Mouse (Mus musculus): ENCODE results near the gene Csnk2b. TPM values are rescaled to one million over a fixed set of nuclear protein-coding genes. Genes with fewer than 3 reads are reported as not detected.

The Csnk2b gene
- 141 TPM for total RNA-seq (2023)

GRCm38 (mm10) chr17:35121871-35122303 is at the start of gene Csnk2b:
Gene Csnk2b, minus strand, starts transcription at chr17:35122053.

GRCm38 (mm10) chr17:35164568-35165450 is 43.0 kb upstream of the Csnk2b start, which contains the start of gene Prrc2a:
Gene Prrc2a, minus strand, starts transcription at chr17:35164897.

GRCm38 (mm10) chr17:35134801-35135590 is 13.1 kb upstream of the Csnk2b start, which contains the start of gene Bag6:
Gene Bag6, plus strand, starts transcription at chr17:35135178.

GRCm38 (mm10) chr17:35131500-35132173 is 9.8 kb upstream of the Csnk2b start, which contains the start of gene Apom:
Gene Apom, minus strand, starts transcription at chr17:35132050.

GRCm38 (mm10) chr17:35126206-35126611 is 4.4 kb upstream of the Csnk2b start, which contains the start of gene D17H6S53E:
Gene D17H6S53E, plus strand, starts transcription at chr17:35126373.

GRCm38 (mm10) chr17:35121143-35121799 is 582 bp downstream of the Csnk2b start, which contains the start of gene Gpank1:
Gene Gpank1, plus strand, starts transcription at chr17:35121455.

GRCm38 (mm10) chr17:35115046-35116019 is 6.5 kb downstream of the Csnk2b start, which contains the start of gene Ly6g5b:
Gene Ly6g5b, minus strand, starts transcription at chr17:35115428.

GRCm38 (mm10) chr17:35108097-35108496 is 13.8 kb downstream of the Csnk2b start, which contains the start of gene Ly6g5c:
Gene Ly6g5c, plus strand, starts transcription at chr17:35108279.

GRCm38 (mm10) chr17:35088825-35089644 is 32.8 kb downstream of the Csnk2b start, which contains the start of gene Abhd16a:
Gene Abhd16a, plus strand, starts transcription at chr17:35089263.

GRCm38 (mm10) chr17:35085208-35085865 is 36.5 kb downstream of the Csnk2b start, which contains the start of gene Ly6g6f:
Gene Ly6g6f, minus strand, starts transcription at chr17:35085610.

GRCm38 (mm10) chr17:35077786-35078233 is 44.0 kb downstream of the Csnk2b start, which contains the start of gene Ly6g6d:
Gene Ly6g6d, minus strand, starts transcription at chr17:35078065.

GRCm38 (mm10) chr17:35076507-35077176 is 45.2 kb downstream of the Csnk2b start, which contains the start of gene Ly6g6e:
Gene Ly6g6e, plus strand, starts transcription at chr17:35076902.

Other genes with a start within 250 kb of the Csnk2b start
- gene Zbtb12, start 242.6 kb downstream of the Csnk2b start, total RNA-seq (2023): 4.9 TPM
- 1.2 TPM for gene Gm20547, start 240.0 kb downstream of the Csnk2b start, total RNA-seq (2023)
- gene C2, start 223.8 kb downstream of the Csnk2b start, total RNA-seq (2023): 6.4 TPM
- 133 TPM for gene Ehmt2, start 223.6 kb downstream of the Csnk2b start, total RNA-seq (2023)
- gene Slc44a4, start 207.6 kb downstream of the Csnk2b start, total RNA-seq (2023): not detected
- gene Neu1, start 190.8 kb downstream of the Csnk2b start, total RNA-seq (2023): 56.3 TPM
- 146 TPM for gene Hspa1b, start 162.8 kb downstream of the Csnk2b start, total RNA-seq (2023)
- not detected for gene Gm20481, start 152.1 kb downstream of the Csnk2b start, total RNA-seq (2023)
- 70.6 TPM for gene Hspa1a, start 149.9 kb downstream of the Csnk2b start, total RNA-seq (2023)
- not detected for gene Hspa1l, start 149.3 kb downstream of the Csnk2b start, total RNA-seq (2023)
- gene Lsm2, start 140.2 kb downstream of the Csnk2b start, total RNA-seq (2023): 39.0 TPM
- gene Vars, start 121.1 kb downstream of the Csnk2b start, total RNA-seq (2023): 84.6 TPM
- gene Vwa7, start 105.5 kb downstream of the Csnk2b start, total RNA-seq (2023): 0.21 TPM
- gene Sapcd1, start 94.0 kb downstream of the Csnk2b start, total RNA-seq (2023): not detected
- 3.9 TPM for gene Msh5, start 75.3 kb downstream of the Csnk2b start, total RNA-seq (2023)
- gene Clic1, start 72.1 kb downstream of the Csnk2b start, total RNA-seq (2023): 157 TPM
- 2.5 TPM for gene Ddah2, start 63.0 kb downstream of the Csnk2b start, total RNA-seq (2023)
- not detected for gene Ly6g6c, start 56.7 kb downstream of the Csnk2b start, total RNA-seq (2023)
- 0.27 TPM for gene Mpig6b, start 55.9 kb downstream of the Csnk2b start, total RNA-seq (2023)
- gene Ly6g6e, start 45.2 kb downstream of the Csnk2b start, total RNA-seq (2023): not detected
- gene Ly6g6d, start 44.0 kb downstream of the Csnk2b start, total RNA-seq (2023): not detected
- gene Ly6g6f, start 36.4 kb downstream of the Csnk2b start, total RNA-seq (2023): not detected
- 69.9 TPM for gene Abhd16a, start 32.8 kb downstream of the Csnk2b start, total RNA-seq (2023)
- gene Ly6g5c, start 13.8 kb downstream of the Csnk2b start, total RNA-seq (2023): not detected
- 0.83 TPM for gene Ly6g5b, start 6.6 kb downstream of the Csnk2b start, total RNA-seq (2023)
- 27.0 TPM for gene Gpank1, start 598 bp downstream of the Csnk2b start, total RNA-seq (2023)
- gene D17H6S53E, start 4.3 kb upstream of the Csnk2b start, total RNA-seq (2023): 20.6 TPM
- gene Apom, start 10.0 kb upstream of the Csnk2b start, total RNA-seq (2023): not detected
- gene Bag6, start 13.1 kb upstream of the Csnk2b start, total RNA-seq (2023): 438 TPM
- 294 TPM for gene Prrc2a, start 42.8 kb upstream of the Csnk2b start, total RNA-seq (2023)
- gene Aif1, start 54.0 kb upstream of the Csnk2b start, total RNA-seq (2023): 3.0 TPM
- 14.3 TPM for gene Lst1, start 66.4 kb upstream of the Csnk2b start, total RNA-seq (2023)
- 538 TPM for gene Ltb, start 72.4 kb upstream of the Csnk2b start, total RNA-seq (2023)
- gene Tnf, start 80.0 kb upstream of the Csnk2b start, total RNA-seq (2023): 18.7 TPM
- gene Lta, start 83.3 kb upstream of the Csnk2b start, total RNA-seq (2023): 15.2 TPM
- not detected for gene Gm16181, start 98.8 kb upstream of the Csnk2b start, total RNA-seq (2023)
- 1.6 TPM for gene Atp6v1g2, start 111.6 kb upstream of the Csnk2b start, total RNA-seq (2023)
- 10.8 TPM for gene Nfkbil1, start 113.7 kb upstream of the Csnk2b start, total RNA-seq (2023)
- 474 TPM for gene Ddx39b, start 119.7 kb upstream of the Csnk2b start, total RNA-seq (2023)
- 2,421 TPM for gene H2-D1, start 140.7 kb upstream of the Csnk2b start, total RNA-seq (2023)
- gene H2-Q1, start 198.4 kb upstream of the Csnk2b start, total RNA-seq (2023): 14.8 TPM
- 16.7 TPM for gene H2-Q2, start 220.2 kb upstream of the Csnk2b start, total RNA-seq (2023)

Measured in CD4-positive naive resting alpha-beta T cell, adult 57 days (primary cell).